ENCODE assay signal across 17 mouse cellular contexts in genomic region chr9:46004529-46004928, GRCm38 (mm10).
"Had no signal": no experiment of that assay in that cellular context is flagged by ENCODE, and none has a peak within 500 bp of the region (broad histone marks: within the 10 kb centered on the region; RNA-seq: fewer than 3 reads in every experiment).

No protein-coding gene starts in this region.

- DNase-seq: retina, postnatal 1 day; right cerebral cortex, adult 18-20 months; right cerebral cortex, postnatal 14 days; right cerebral cortex, postnatal 25 days; right cerebral cortex, postnatal 4 days; spleen, adult 18-20 months; thymus, adult 18-20 months; thymus, adult 2 months; thymus, postnatal 14 days; thymus, postnatal 25 days; thymus, postnatal 36 days; thymus, postnatal 4 days had no signal

- H3K4me1 ChIP-seq: neural tube, embryonic 12.5 days; neural tube, embryonic 13.5 days had no signal

- H3K36me3 ChIP-seq: neural tube, embryonic 12.5 days; neural tube, embryonic 13.5 days; neural tube, embryonic 15.5 days; stomach, embryonic 15.5 days had no signal

- H3K4me3 ChIP-seq: neural tube, embryonic 12.5 days; neural tube, embryonic 13.5 days; neural tube, embryonic 15.5 days; stomach, embryonic 15.5 days had no signal

- H3K9me3 ChIP-seq: neural tube, embryonic 12.5 days; neural tube, embryonic 13.5 days; neural tube, embryonic 15.5 days; stomach, embryonic 15.5 days had no signal

- H3K27ac ChIP-seq: neural tube, embryonic 12.5 days; neural tube, embryonic 13.5 days; neural tube, embryonic 15.5 days; stomach, embryonic 15.5 days; stomach, postnatal 0 days had no signal

- H3K27me3 ChIP-seq: neural tube, embryonic 12.5 days; neural tube, embryonic 13.5 days; neural tube, embryonic 15.5 days; stomach, embryonic 15.5 days had no signal
